Mouse (Mus musculus) G1E (cell line): Measurements from ENCODE around the gene Nhp2.

Experiments
- CTCF ChIP-seq: IDR thresholded peaks from 2 replicates; pipeline ENCODE4 v1.5.1; 2012; ENCODE audit warnings: low read depth, low read length, inconsistent platforms, mixed read lengths
- GATA1 ChIP-seq: IDR thresholded peaks from 2 replicates; pipeline ENCODE4 v1.6.1; 2012; ENCODE audit warnings: borderline replicate concordance, low read length, inconsistent platforms, mixed read lengths
- GATA2 ChIP-seq: IDR thresholded peaks from 2 replicates; pipeline ENCODE4 v1.6.1; 2012; ENCODE audit warnings: low read depth, low read length, inconsistent platforms, borderline replicate concordance
- POLR2AphosphoS5 ChIP-seq: IDR thresholded peaks from 2 replicates; pipeline ENCODE4 v1.6.1; 2012; ENCODE audit warnings: low read depth, low read length, inconsistent platforms; ENCODE audit not compliant: insufficient replicate concordance
- TAL1 ChIP-seq: conservative IDR thresholded peaks from 2 replicates; pipeline ENCODE4 v1.6.1; 2012; ENCODE audit warnings: low read depth, low read length, inconsistent platforms, mixed read lengths

GRCm38 (mm10) chr11:51621776-51622175, 2.2 kb downstream of the Nhp2 start:
- no peak for TF ChIP-seq GATA2
- TF ChIP-seq CTCF: no peak
- no peak for TF ChIP-seq GATA1
- TF ChIP-seq TAL1: no peak
- TF ChIP-seq POLR2AphosphoS5: no peak
